Mouse (Mus musculus) lung, adult 2 months (tissue): ENCODE measurements at regions not wholly inside any gene's neighbourhood (a gene's known extent, or its start where the extent isn't known, plus 50 kb on each side); places are given as distances from the start of the nearest gene placed in this dataset.

ENCODE experiments used
- DNase-seq: peaks from one replicate; pipeline ENCODE4 v3.0.0; 2022
- H3K4me1 ChIP-seq: fragments of 200-500 bp; 2 replicates; pipeline ENCODE4 v1.6.1; 2011; ENCODE audit warnings: low read length; ENCODE audit not compliant: control insufficient read depth, insufficient read depth
- H3K4me3 ChIP-seq: fragments of 200-500 bp; replicated peaks from 2 replicates; pipeline ENCODE3; 2011; ENCODE audit warnings: low read depth, mild to moderate bottlenecking, control low read depth, low read length; ENCODE audit errors: extremely low read depth
- CTCF ChIP-seq: fragments of 200-500 bp; IDR thresholded peaks from 2 replicates; pipeline ENCODE4 v1.5.1; 2011; ENCODE audit warnings: mild to moderate bottlenecking, low read length, control low read depth; ENCODE audit not compliant: insufficient read depth
- POLR2A ChIP-seq: fragments of 200-500 bp; IDR thresholded peaks from 2 replicates; pipeline ENCODE4 v1.6.1; 2011; ENCODE audit warnings: low read depth, mild to moderate bottlenecking, control low read depth, low read length, borderline replicate concordance; ENCODE audit errors: extremely low read depth
- WGBS: fragments of 180-500 bp; shearing (Covaris S2); methylation state at CpG from one replicate; pipeline ENCODE4 v1.1.7; 2018; 5-methylcytosine and 5-hydroxymethylcytosine counted together

GRCm38 (mm10) chr5:47185868-47186267, 797.1 kb upstream of the Slit2 start:
- no peak for TF ChIP-seq CTCF
- no peak overlapping the region for H3K4me3 ChIP-seq
- no peak for DNase-seq
- H3K4me1 ChIP-seq, result no peaks in the 10 kb centered on the region

GRCm38 (mm10) chr5:47202164-47202914, 780.6 kb upstream of the Slit2 start:
- DNase-seq, result no peak
- Histone ChIP-seq H3K4me1 (no peaks in the 10 kb centered on the region; the same call in 1 of the 2 replicates), H3K4me3 (no peak overlapping the region)
- TF ChIP-seq CTCF (no peak), POLR2A (no peak)
- 46% methylated on average over 3 of the region's 3 CpGs for WGBS

- Histone ChIP-seq H3K4me3 (no peak overlapping the region), H3K4me1 (no peaks in the 10 kb centered on the region; the same call in 1 of the 2 replicates)
- DNase-seq, result no peak
- WGBS, result 72% methylated on average over 1 of the region's 1 CpGs
- TF ChIP-seq CTCF (no peak), POLR2A (no peak)
Measured at GRCm38 (mm10) chr5:47202915-47203296, 780.0 kb upstream of the Slit2 start.

- H3K4me3 ChIP-seq, result no peak overlapping the region
- 80% methylated on average over 1 of the region's 1 CpGs for WGBS
- DNase-seq, result no peak
- no peak for TF ChIP-seq POLR2A
- TF ChIP-seq CTCF, result no peak
- no peaks in the 10 kb centered on the region for H3K4me1 ChIP-seq
Measured at GRCm38 (mm10) chr5:47210542-47210941, 772.4 kb upstream of the Slit2 start.

- no peak for DNase-seq
- TF ChIP-seq CTCF, result no peak
- no peak for TF ChIP-seq POLR2A
- no peak overlapping the region for H3K4me3 ChIP-seq
Measured at GRCm38 (mm10) chr5:47215421-47215820, 767.5 kb upstream of the Slit2 start.

GRCm38 (mm10) chr5:47225247-47225646, 757.7 kb upstream of the Slit2 start:
- no peak for TF ChIP-seq CTCF
- no peak for TF ChIP-seq POLR2A
- 49% methylated on average over 1 of the region's 1 CpGs for WGBS
- Histone ChIP-seq H3K4me1 (no peaks in the 10 kb centered on the region), H3K4me3 (no peak overlapping the region)
- no peak for DNase-seq

More at GRCm38 (mm10) chr5:47215421-47215820, 767.5 kb upstream of the Slit2 start:
- no peaks in the 10 kb centered on the region for H3K4me1 ChIP-seq

- WGBS, result 41% methylated on average over 1 of the region's 1 CpGs
- Histone ChIP-seq H3K4me1 (no peaks in the 10 kb centered on the region), H3K4me3 (no peak overlapping the region)
- TF ChIP-seq POLR2A (no peak), CTCF (no peak)
- DNase-seq, result no peak
Measured at GRCm38 (mm10) chr5:47236094-47236493, 746.8 kb upstream of the Slit2 start.

- H3K4me3 ChIP-seq, result no peak overlapping the region
- WGBS, result 43% methylated on average over 2 of the region's 2 CpGs
- no peak for DNase-seq
- TF ChIP-seq POLR2A (no peak), CTCF (no peak)
- H3K4me1 ChIP-seq, result no peaks in the 10 kb centered on the region
Measured at GRCm38 (mm10) chr5:47240060-47240459, 742.9 kb upstream of the Slit2 start.

- H3K4me1 ChIP-seq, result no peaks in the 10 kb centered on the region
- no peak overlapping the region for H3K4me3 ChIP-seq
- WGBS, result 39% methylated on average over 7 of the region's 7 CpGs
- DNase-seq, result no peak
- no peak for TF ChIP-seq POLR2A
- no peak for TF ChIP-seq CTCF
Measured at GRCm38 (mm10) chr5:47240586-47240985, 742.4 kb upstream of the Slit2 start.

GRCm38 (mm10) chr5:47254835-47255369, 728.0 kb upstream of the Slit2 start:
- H3K4me1 ChIP-seq, result no peaks in the 10 kb centered on the region
- no peak for TF ChIP-seq CTCF
- no peak for TF ChIP-seq POLR2A
- no peak overlapping the region for H3K4me3 ChIP-seq
- no peak for DNase-seq
